Mouse (Mus musculus) Muller cell, postnatal 12 days (primary cell): Measurements from ENCODE around the gene Lmbr1l.
A peak's percentile ranks its signal among the peaks of the same experiment; 100 is the strongest.

Experiments used
- DNase-seq: peaks from one replicate; pipeline ENCODE4 v3.0.0-alpha.2; 2015; ENCODE audit errors: inconsistent ontology term

The Lmbr1l gene

DNA sequence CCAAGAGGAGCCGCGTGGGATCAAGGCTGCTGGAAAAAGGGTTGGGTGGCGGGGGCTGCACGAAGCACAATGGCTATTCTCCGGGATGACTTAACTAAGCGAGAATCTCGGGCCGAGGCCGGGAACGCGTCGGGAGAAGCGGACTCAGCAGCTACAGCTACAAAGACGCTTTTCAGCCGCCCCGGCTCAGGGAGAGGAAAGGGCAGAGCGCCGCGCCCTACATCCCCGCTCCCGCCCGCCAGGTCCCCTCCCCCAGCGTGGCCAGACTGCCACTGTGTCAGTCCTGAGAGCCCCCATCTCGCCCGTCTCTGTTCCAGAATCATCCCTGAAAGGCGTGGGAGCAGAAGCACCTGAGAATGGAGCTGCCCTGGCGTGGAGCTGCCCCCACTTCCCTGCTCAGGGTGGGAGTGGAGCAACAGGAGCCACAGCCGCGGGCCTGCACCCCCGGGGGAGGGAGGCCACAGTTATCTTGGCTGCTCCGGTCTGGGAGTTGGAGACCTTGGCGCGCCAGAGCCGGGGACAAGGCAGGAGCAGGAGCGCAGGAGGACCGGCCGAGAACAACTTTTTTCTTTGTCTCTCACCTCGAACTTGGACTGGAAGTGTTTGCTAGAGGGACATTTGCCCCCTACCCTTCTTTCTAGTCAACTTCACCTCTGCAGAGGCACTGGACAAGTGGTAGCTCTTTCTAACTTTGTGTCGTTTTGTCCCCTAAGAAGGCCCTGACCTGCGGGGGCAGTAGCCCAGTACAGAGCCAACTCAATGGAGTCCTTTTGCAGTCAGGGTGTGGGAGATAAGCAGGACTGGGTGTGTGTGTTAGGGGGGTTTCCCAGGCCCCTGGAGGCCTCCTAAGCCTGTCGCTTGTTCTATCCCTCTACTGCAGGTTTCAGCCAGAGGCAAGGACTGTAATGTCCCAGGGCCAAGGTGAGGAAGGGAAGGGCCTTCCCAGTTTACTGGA is 22.1 kb downstream of the Lmbr1l start:
- peak; percentile 81 for DNase-seq

DNA sequence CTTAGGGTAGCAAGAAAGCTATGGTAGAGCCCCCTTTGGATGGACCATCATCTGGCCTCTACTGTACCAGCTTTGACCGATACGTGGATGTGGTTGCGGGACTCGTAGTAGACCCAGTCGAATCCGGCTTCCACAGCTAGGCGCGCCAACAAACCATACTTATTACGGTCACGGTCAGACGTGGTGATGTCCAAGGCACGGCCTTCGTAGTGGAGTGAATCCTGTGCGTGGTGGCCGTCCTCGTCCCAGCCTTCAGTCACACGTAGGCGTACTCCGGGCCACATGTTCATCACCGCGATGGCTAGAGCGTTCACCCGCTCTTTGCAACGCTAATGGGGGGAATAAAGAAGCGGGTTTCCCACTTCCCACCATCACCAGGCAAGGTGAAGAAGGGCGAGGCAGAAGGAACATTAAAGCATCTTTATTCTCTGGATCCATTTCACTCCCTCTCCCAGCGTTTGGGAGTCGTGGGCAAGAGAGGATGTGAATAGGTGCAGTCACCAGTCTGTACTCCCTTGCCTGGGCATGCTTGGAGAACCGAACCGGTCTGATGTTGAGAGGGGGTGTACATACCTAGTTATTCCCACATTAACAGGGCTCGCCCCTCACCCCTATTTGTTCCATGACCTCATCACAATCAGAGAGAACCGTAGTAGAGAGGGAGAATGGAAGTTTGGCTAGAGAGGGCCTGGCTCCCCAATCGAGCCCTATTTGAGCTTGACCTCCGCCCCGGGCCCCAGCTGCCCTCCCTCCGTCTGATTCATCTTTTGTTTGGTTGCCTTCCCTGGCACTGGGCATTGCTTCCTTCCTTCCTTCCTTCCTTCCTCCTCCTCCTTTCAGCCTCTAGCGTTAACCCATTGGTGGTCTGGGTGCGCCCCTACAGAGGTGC is 23.0 kb downstream of the Lmbr1l start:
- DNase-seq = peak; percentile 73

DNA sequence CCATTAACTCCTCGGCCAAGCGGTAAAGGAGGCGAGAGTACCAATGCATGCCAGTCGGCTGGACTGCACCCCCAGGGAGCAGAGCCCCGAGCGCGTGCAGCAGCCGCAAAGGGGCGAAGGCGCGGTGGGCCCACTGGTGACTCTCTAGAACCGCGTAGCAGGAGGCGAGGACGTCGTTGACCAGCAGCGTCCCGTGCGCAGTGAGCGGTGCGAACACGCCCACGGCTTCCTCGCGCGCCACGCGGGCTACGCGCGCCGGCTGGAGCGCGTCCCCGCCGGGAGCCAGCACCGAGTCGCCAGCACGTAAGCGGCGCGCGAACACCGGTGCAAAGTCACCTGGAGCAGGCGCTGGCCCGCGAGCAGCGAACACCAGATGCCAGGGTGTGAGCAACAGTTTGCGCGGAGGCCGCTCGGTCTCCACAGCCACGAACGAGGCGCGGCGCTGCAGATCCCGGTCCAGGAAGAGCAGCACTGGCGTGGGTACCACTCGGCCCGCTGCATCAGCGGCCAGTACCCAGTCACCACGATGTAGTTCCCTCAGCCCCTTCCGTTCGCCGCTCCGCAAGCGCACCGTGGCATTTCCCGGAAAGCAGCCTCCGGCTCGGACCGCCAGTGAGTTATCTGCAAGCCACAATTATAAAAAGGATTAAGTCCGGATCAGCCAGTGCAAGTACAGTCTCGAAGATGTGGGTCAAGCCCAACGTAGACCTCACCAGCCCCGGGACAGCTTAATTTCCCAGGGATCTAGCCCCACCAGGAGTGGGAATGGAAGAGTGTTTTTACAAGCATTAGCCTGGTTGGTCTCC is 23.9 kb downstream of the Lmbr1l start, which contains the start of gene Rhebl1:
Rhebl1 (minus strand) TSS at position 601 of the 806 bp plus-strand sequence.
- DNase-seq = peak; percentile 72

DNA sequence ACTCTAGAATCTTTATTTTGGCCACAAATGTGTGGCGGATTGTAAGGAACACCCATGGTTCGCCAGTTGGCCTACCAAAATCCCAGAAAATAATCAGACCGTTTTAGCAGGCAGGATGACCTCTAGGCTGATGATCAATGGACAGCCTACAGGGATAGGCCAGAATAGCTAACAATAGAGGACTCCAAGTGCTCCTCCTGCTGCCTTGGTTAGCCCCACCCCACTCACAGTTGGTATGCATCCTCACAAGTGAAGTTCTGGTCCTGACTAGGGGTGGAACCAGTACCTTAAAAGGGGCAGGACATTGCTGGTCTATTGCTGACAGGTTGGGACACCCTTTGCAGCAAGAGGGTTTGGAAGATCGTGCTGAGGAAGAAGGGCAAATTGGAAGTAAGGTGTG is 25.0 kb downstream of the Lmbr1l start:
- peak; percentile 29 for DNase-seq

DNA sequence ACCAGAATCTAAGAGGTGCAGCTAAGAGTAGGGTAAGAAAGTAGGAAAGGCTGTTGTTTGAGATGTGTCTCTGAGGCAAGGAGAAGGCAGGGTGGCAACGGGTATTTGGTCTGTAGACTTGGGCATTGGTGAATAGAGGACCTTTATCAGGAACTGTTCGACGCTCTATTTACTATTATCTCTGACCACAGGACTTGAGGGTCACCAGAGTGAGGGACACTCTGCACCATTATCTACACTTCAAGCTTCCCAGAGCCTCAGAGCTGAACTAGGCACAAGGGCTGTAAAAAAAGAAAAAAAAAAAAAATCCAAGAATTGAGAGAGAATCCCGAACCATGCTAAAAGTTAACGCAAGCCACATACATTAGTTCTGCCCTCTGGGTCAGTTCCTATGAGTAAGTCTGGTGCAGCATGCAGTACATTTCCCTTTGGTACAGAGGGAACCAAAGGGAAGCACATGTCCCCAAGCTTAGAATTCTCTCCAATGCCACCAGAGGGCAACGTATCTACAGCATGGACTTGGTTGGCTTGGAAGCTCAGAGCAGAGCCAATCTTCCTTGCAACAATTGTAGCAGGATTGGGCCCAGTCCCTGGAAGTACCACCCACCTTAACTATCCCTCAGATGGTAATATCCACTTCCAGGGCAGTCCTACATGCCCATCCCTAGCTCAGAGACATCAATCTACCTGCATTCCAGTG is 26.0 kb downstream of the Lmbr1l start:
- DNase-seq = peak; percentile 77

DNA sequence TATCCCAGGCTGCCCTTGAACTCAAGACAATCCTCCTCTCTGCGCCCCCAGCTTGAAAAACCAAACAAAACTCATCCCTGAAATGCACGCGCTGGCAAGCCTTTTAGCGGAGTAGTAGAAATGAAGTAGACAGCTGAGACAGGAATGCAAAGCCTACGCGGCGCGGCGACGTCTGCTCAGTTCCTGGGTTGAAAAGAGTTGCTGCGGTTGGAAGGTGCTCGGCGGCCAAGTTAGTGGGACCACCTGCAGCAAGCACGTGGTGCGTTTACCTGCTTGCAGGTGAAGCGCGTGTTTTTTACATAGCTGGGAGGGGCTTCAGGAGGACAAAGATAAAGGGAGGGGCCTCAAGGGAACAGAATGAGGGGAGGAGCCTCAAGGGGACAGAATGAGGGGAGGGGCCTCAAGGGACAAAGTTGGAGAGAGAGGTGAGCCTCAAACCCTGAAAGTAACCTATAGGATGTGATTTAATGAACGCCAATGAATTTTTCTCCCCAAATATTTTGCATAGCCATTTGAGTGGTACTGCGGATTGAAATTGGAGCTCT is 26.8 kb downstream of the Lmbr1l start:
- DNase-seq = no peak

DNA sequence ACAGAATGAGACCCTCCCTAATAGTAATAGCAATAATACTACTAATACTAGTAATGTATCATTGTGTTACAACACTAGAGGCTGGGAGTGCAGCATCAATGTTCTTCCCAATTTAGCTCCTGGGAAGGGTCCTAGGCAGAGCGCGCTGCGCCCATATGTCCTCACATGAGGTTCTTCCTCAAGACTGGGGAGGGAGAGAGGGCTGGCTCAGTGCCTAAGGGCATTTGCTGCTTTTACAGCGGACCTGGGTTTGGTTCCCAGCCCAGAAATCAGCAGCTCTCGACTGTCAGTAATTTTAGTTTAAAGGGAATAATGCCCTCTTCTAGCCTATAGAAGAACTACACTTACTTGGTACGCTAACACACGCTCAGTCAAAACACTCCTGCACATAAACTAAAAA is 30.5 kb downstream of the Lmbr1l start:
- DNase-seq = no peak

DNA sequence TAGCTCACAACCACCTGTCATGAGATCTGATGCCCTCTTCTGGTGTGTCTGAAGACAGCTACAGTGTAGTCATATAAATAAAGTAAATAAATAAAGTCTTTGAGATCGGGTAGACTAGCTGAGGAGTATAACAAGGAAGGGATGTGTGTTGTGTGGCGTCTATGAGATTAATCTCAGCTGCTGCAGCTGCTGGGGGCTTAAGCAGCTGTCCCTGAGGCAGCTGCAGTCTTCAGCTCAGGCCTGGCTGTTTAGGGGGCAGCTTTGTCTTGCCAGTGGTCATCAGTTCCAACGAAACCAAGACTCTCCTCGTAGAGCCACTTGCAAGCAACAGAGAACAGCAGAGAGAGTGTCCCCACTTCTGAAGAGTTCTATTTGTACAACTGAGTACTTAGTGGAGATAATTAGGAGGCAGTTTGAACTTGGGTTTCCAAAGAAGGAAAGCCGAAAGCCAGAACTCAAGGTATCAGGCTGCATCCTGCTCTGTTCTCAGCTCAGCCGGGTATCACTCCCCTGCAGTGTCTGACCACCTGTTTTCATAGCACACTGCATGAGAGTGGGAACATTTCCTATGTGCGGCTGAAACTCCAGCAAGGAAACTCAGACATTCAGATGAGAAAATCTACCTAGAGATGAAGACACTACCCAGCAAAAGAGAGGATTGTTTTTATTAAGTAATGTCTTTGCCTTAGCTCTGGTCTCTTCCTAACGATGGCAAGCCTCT is 31.2 kb downstream of the Lmbr1l start:
- no peak for DNase-seq

DNA sequence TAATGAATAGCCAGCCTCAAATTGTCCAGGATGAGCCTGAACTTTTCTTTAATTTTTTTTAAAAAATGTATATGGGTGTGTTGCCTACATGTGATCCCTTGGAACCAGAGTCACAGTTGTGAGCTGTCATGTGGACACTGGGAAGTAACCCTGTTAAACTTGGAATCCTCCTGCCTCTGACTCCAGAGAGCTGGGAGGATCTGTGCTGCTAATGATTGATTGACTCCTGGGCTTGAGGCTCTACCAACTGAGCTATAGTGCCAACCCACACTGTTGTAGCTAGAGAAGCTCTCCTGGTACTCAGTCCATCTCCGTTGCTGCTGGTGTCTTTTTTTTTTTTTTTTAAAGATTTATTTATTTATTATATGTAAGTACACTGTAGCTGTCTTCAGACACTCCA is 33.9 kb downstream of the Lmbr1l start:
- DNase-seq = no peak

DNA sequence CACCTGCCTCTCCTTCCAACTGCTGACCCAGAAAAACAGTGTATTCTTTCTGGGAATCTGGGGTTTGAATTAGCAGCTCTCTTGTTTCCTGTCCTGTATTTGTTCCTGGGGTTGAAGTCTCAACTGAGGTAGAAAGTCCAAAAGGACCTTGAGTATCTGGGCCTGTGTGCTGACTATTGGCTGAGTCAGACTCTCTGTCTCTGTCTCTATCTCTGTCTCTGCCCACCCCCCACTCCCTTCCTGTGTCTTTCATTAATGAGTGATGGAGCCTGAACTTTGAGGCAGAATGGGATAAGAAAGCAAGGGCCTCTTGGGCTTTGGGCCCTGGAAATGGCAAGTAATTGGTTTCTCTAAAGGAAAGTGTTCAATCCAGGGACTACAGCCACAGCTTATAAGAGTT is 34.4 kb downstream of the Lmbr1l start:
- DNase-seq = no peak

DNA sequence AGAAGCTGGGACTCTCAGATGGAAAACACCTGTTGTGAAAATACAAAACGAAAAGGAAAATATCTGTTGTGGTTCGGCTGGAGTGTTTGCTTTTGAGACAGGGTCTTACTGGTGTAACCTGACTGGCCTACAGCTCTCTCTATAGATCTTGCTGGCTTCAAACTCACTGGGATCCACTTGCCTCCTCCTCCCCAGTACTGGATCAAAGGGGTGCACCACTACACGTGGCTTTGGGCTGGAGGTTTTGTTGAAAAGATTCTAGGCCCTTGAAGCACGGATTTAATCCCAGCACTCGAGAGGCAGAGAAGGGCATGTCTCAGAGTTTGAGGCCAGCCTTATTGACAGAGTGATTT is 36.4 kb downstream of the Lmbr1l start:
- no peak for DNase-seq

DNA sequence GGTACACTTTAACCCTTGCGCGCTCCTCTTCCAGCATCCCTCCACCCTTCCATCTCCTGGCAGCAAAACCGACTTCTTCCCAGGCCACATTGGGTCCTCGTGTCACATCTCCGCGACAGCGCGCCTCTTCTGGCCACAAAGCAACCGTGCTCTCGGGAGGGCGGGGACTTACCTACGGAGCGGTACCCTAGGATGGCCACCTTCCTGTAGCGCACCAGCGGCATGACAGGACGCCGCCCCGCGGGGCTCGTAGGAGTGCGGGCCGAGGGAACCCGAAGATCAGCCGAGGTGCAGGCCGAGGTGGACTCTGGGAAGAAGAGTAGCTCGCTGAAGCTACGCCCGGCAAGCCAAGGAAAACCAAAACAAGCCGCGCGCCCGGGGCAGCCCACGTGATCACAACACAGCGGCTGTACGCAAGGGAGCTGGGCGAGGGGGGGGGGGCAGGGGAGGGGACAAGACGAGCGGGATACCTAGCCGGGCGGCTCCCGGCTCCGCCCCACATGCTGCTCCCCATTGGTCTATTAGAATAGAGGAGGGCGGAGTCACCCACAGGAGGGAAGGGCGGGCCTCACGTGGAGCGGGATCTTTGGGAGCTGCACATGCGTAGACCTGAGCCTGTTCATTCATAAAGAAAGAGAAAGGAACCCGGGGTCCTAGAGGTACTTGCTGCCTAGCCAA is 36.9 kb downstream of the Lmbr1l start:
- peak; percentile 99 for DNase-seq

DNA sequence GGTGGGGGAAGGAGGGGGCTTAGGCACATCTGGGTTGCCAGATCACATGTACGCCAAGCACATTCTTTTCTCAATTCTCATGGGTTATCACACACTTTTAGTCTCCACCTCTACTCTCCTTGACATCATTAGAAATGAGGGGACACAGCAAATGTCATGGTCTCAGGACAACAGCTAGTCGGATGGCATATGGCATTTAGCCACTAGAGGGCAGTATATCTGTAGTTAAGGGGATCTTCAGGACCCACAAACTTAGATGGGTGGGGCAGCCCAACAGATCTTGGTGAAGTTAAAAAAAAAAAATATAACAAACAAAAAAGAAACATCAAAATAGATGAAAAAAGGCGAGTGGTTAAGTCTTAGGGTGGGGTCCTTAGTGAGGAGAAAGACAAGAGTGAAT is 40.7 kb downstream of the Lmbr1l start:
- DNase-seq = peak; percentile 35

DNA sequence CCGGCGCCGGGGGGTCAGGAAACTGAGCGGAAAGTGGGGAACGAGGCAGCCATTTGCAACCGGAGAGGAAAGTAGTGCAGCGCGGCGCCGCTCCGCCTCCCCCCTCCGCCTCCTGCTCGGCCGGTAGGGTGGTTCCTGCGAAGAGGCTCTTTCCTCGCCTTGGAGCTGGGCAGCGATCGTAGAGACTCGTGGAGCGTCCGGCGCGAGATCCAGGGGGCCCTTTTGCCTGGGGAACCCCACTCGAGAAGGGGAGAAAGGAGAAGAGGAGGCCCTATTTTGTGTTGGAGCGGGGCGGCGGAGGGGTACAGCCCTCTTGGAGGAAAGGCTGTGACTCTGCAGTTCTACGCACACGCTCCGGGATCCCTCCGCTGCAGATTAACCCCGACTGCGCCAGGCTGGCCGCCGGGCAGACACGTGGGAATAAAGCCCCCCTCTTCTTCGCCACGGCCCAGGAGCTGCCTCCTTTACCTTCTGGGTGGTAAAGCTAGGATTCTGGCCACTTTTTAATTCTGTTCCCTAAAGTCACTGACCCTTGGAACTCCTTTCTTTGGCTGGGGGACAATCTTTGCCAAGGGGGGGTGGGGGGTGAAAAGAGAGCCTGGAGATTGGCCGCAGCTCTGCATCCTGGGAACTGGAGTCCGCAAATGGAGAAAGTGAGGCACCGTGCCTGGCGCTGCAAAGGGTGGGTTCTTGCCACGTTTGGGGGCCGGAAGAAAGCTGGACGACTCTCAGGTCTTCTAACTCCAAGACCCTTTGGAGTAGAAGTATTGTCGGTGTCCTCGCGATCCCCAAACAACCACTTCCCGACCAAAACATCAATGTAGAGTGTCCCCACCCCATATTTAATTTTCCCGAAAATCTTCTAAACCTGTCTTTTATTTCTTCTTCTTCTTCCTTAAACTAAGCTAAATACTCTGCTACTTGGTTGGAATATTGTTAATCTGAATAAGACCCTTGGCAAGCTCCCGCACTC is 45.8 kb downstream of the Lmbr1l start:
- peak; percentile 99 for DNase-seq

DNA sequence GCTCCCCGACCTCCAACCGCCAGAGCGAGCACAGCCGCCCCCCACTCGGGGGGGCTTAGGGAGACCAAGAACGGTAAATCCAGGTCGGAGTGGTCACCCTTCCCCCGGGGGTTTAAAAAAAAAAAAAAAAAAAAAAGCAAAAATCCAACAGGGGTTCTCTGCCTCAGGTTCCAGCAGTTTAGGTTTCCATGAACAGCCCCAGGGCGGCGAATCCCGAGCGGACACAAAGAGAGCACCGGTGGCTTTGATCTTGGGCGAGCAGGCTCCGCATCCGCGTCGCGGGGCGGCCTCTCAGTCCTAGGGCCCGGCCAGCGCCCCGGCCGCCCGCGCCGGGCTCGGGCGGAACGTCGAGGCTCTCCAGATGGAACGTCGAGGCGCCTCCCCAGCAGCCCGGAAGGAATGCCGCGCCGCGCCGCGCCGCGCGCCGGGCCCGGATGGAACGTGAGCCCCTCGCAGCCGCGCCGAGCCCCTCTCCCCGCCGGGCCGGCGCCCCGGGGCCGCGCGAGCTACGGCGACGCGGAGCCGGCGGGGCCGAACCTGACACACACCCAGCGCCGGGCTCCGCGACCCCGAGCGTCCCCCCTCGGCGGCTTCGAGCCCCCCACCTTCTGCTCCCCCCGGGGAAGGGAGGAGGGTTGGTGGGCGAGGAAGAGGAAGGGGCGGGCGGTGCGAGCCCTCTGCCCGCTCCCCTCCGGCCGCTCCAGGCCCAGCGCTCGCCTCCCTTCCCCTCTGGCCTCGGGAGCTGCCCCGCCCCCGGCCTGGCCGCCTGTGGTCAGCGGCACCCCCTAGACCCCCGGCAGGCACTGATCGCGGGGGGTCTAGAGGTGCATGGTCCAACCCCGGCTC is 46.7 kb downstream of the Lmbr1l start, which contains the start of gene Kmt2d:
Kmt2d (minus strand) TSS at position 135 of the 846 bp plus-strand sequence.
- peak; percentile 61 for DNase-seq

DNA sequence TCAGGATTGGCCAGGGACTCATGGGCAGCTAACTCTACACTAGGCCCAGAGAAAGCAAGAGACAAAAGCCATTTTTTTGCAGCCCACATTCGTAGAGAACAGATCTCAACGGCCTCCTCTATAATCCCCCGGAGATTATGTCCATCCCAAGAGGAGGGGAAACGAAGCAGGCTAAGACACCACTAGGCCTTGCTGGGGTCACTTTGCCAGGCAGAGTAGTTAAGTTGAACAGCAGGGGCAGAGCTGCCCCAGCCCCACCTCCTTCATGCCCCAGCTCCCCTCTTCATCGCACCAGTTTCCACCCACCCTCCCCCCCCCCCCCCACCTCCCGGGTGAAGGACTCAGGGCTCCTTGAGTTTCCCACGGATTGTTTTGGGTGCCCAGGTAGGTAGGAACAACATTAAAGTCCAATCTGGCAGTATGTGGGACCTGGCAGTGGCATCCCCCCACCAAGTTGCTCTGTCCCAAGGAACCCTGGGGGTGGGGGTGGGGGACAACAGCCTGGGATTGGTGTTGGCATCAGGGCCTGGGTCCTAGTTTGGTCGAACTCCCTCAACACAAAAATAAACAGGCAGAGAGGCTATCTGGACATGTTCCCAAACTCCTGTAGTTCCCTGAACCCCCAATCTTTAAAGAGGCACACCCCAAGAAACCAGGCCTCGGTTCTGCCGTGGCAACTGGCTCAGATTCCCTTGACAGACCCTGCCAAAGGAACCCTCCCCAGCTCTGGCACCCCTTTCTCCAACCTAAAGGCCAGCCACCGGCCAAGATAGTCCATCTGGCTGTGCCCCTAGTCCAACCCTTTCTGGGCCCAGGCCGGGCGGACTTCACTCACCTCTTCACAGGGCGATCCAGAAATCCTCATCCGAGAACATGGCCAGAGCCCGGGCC is 47.6 kb downstream of the Lmbr1l start:
- peak; percentile 12 for DNase-seq
